Mouse (Mus musculus) cerebellum, adult (tissue): Measurements from ENCODE around the gene Gabbr1.
A peak's percentile ranks its signal among the peaks of the same experiment; 100 is the strongest.
"Not testable (repeated sequence)": the region's sequence is repeated elsewhere in the genome, so short reads cannot be mapped to it uniquely, and the experiment has no call there.

Source experiments
- ATAC-seq: cut with Nextera tagmentation; 2 replicates; pipeline ENCODE4 v1.9.2; 2017; ENCODE audit warnings: mild to moderate bottlenecking, moderate library complexity, mixed read lengths; ENCODE audit not compliant: insufficient number of reproducible peaks, low FRiP score, low TSS enrichment

Gene Gabbr1

GRCm38 (mm10) chr17:37045611-37046311 is at the start of gene Gabbr1:
Gabbr1 (plus strand) TSS chr17:37045966.
- ATAC-seq, result peak; percentile 45

- ATAC-seq, result no peak
Observed at GRCm38 (mm10) chr17:36997033-36997735, 48.6 kb upstream of the Gabbr1 start.

GRCm38 (mm10) chr17:36998477-36998876 is 47.3 kb upstream of the Gabbr1 start:
- ATAC-seq, result no peak

DNA sequence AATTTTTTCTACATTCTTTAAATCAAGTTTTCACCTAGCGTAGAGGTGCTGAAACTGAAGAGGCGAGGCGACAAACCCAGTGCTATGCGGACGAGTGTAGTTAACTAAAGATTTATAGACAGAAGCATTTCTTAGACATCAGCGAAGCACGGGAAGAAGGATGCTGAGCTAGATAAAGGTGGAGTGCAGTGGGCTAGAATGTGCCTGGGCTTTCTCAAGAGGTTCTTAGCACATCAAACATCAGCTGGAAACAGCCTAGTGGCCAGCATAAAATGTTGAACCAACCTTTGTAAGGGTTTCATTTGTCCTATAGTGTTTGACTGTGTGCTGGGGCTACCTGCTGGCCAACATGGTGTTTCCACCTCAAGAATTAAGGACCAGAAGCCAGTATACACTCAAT is 44.9 kb upstream of the Gabbr1 start, which contains the start of gene Zfp57:
TSS of gene Zfp57 (plus strand) at position 301 of the 400 bp plus-strand sequence.
- ATAC-seq, result no peak

DNA sequence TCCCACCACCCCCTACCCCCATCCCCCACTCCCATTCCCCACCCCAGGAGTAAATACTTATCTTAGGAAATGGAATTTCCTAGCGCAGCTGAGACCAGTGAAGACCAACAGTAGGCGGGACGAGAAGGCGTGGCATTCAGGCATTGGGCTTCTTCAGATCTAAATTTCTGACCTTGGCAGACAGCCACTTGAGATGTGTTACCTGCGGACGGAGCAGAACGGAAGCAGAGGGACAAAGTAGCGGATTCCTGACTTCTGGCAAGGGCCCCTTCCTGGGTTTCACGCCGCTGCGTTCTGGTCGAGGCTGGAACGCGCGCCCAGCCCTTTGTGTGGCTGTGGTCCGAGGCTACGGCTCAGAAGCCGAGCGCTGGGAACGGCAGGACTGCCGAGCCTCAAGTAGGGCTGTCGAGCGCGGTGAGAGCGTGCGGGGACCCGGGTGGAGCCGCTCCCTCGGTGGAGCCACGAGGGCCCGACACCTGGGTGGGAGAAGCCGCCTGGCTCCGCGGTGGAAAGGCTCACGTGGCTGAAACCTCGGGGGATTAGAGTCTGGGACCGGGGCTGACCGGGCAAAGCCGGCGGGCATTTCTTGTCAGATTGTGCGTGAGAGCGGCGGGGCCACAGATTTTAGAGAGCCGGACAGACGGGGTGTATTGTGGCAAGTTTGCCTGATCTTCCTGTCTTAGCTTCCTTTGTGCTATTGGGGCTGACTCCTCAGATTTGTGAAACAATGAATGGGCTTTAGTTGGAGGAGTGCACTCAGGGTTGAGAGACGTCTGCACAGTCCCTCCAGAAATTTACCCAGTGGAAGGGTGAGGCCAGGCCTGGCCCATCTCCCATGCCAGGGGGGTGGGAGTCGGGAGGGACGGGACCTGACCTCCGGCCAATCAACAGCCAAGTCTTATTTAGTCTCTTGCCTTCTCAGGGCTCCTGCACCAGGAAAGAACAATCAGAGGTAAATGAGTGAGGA is 43.1 kb upstream of the Gabbr1 start:
- ATAC-seq, result peak; percentile 31; the same call in 1 of the 2 replicates

DNA sequence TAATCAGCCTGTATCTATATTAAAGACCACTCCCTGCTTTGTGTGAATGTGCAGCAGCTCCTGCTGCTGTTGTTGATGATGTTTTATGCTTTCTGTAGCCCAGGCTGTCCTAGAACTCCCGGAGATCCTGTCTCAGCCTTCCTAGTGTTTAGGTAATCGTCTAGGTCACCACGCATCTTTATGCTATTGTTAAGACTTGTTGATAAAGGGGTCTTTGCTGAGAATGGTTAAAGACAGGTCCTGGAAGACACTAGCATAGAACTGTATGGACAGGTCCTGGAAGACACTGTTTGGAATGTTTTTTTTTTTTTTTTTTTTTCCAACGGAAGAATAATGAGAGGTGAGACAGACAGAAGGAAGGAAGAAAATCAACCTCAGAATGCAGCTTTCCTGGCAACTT is 42.4 kb upstream of the Gabbr1 start:
- no peak for ATAC-seq

DNA sequence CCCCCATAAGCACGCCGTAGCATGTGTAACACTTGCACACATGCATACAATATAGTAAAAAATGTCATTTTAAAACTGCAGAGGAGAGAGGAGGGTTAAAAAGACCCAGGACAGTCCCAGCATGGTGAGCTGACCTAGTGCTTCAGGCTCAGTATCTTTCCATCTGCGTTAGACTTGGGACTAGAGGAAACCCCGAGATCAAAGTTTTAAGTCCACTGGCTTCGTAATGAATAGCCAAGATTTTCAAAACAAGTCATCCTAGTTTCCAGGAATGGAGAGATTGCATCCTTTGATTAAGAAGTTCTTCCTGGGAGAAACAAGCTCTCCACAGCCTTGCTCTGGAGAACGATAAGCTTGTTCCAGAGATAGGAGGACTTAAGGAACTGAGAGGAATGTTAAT is 37.6 kb upstream of the Gabbr1 start:
- no peak for ATAC-seq

DNA sequence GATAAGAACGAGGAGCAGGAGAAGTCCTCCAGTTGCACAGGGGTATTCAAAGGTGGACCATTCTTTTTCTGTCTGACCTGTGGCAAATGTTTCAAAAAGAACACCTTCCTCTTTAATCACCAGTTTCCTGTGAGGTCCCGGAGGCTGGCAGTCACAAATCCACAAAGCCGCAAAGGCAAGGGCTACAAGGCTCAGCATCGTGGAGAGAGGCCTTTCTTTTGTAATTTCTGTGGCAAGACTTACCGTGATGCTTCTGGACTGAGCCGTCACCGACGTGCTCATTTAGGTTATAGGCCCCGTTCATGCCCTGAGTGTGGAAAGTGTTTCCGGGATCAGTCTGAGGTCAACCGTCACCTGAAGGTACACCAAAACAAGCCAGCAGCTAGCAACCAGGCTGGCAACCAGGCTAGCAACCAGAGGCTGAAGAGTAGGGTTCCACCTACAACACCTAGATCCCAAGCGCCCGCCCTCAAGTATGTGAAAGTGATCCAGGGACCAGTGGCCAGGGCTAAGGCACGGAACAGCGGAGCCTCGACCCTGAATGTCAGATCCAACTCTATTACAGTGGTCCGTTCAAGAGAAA is 36.2 kb upstream of the Gabbr1 start:
- no peak for ATAC-seq

DNA sequence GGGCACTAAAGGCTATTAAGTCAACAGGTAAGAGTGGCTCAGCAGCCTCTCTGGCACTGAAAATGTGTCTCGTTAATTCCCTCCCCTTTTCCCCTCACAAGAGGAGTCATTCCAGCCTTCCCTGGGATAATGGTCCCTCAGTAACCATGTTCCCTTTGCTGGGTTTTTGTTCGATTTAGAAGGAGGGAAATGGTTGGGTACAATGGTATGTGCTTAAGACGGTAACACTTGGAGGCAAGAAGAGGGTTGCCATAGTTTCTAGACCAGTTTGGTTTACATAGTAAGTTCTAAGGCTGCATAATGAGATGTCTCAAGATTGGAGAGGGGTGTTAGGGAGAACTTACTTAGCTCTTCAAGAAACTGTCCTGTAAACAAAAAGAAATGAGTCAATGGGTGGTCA is 34.0 kb upstream of the Gabbr1 start:
- ATAC-seq, result no peak

GRCm38 (mm10) chr17:37012141-37012540 is 33.6 kb upstream of the Gabbr1 start:
- ATAC-seq, result no peak

- no peak for ATAC-seq
Observed at GRCm38 (mm10) chr17:37016333-37016732, 29.4 kb upstream of the Gabbr1 start.

- ATAC-seq, result no peak
Observed at GRCm38 (mm10) chr17:37018328-37018727, 27.4 kb upstream of the Gabbr1 start.

DNA sequence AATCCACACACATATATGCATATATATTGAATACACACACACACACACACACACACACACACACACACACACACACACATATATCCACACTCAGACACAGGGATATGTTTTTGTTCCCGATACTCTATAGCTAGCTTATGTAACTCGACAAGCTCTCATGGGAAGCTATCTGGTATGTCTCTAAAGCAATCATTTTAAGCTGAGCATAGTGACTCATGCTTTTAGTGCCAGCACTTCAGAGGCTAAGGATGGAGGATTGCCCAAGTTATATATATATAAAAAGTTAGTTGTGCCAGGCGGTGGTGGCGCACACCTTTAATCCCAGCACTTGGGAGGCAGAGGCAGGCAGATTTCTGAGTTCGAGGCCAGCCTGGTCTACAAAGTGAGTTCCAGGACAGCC is 26.5 kb upstream of the Gabbr1 start:
- ATAC-seq, result not testable (repeated sequence)

- ATAC-seq, result no peak
Observed at GRCm38 (mm10) chr17:37022628-37023576, 22.9 kb upstream of the Gabbr1 start, which contains the start of gene Mog. Mog (minus strand) TSS chr17:37023398.

GRCm38 (mm10) chr17:37026425-37026824 is 19.3 kb upstream of the Gabbr1 start:
- ATAC-seq, result no peak

DNA sequence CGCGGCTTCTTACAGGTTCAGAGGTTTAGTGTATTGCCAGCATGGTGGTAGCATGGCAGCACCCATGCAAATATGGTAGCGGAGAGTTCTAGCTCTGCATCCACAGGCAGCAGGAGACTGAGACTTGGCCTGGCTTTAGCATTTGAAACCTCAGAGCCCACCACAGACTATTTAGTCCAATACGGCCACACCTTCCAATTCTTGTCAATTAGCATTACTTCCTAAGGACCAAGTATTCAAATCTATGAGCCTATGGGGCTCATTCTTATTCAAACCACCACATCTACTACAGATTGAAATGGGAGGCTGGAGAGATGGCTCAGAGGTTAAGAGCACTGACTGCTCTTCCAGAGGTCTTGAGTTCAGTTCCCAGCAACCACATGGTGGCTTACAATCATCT is 18.3 kb upstream of the Gabbr1 start:
- no peak for ATAC-seq

- peak; percentile 21; the same call in 1 of the 2 replicates for ATAC-seq
Observed at GRCm38 (mm10) chr17:37028212-37028611, 17.6 kb upstream of the Gabbr1 start.

GRCm38 (mm10) chr17:37028683-37029120 is 17.1 kb upstream of the Gabbr1 start:
- ATAC-seq, result peak; percentile 98

- ATAC-seq, result no peak
Observed at GRCm38 (mm10) chr17:37029162-37029561, 16.6 kb upstream of the Gabbr1 start.
